Mouse (Mus musculus) kidney, postnatal 0 days (tissue): Measurements from ENCODE around the gene Pagr1b. TPM values are rescaled to one million over a fixed set of nuclear protein-coding genes. Genes with fewer than 3 reads are reported as not detected.

Source experiments
- ATAC-seq: fragments of 200-750 bp; cut with Nextera tagmentation; replicated peaks from 2 replicates; pipeline ENCODE4 v1.8.0; 2017; ENCODE audit warnings: low read depth, moderate number of reproducible peaks, moderate TSS enrichment, moderate library complexity; ENCODE audit not compliant: low FRiP score
- DNase-seq: peaks from one replicate; pipeline ENCODE4 v3.0.0-alpha.2; 2016; ENCODE audit warnings: low spot score
- H3K27ac ChIP-seq: fragments of 300-500 bp; sonication (generic); 2 replicates; pipeline ENCODE4 v1.5.1; 2014; ENCODE audit warnings: mild to moderate bottlenecking
- H3K27me3 ChIP-seq: fragments of 300-500 bp; sonication (generic); 2 replicates; pipeline ENCODE4 v1.6.1; 2014; ENCODE audit warnings: low read length, mixed read lengths; ENCODE audit not compliant: insufficient read depth
- H3K36me3 ChIP-seq: fragments of 300-500 bp; sonication (generic); 2 replicates; pipeline ENCODE4 v1.6.1; 2014; ENCODE audit warnings: low read length, mixed read lengths; ENCODE audit not compliant: insufficient read depth
- H3K4me1 ChIP-seq: fragments of 300-500 bp; sonication (generic); replicated peaks from 2 replicates; pipeline ENCODE4 v1.6.1; 2014; ENCODE audit warnings: antibody characterized with exemption, low read length, mixed read lengths; ENCODE audit not compliant: insufficient read depth
- H3K4me2 ChIP-seq: fragments of 300-500 bp; sonication (generic); 2 replicates; pipeline ENCODE4 v1.6.1; 2014; ENCODE audit warnings: mild to moderate bottlenecking, low read length, moderate library complexity, mixed read lengths
- H3K4me3 ChIP-seq: fragments of 300-500 bp; sonication (generic); replicated peaks from 2 replicates; pipeline ENCODE4 v1.5.1; 2014; ENCODE audit warnings: low read depth, low read length
- H3K9ac ChIP-seq: fragments of 300-500 bp; sonication (generic); 2 replicates; pipeline ENCODE4 v1.6.1; 2014; ENCODE audit warnings: low read depth, low read length
- H3K9me3 ChIP-seq: fragments of 300-500 bp; sonication (generic); replicated peaks from 2 replicates; pipeline ENCODE4 v1.6.1; 2016; ENCODE audit warnings: low read length, inconsistent platforms, mixed read lengths
- CTCF ChIP-seq: IDR thresholded peaks from 2 replicates; pipeline ENCODE4 v1.5.1; 2016; ENCODE audit warnings: antibody characterized with exemption, low read depth, mild to moderate bottlenecking, moderate library complexity
- WGBS: fragments of 180-500 bp; shearing (Covaris S2); extraction: QIAGEN DNeasy Blood & Tissue Kit; methylation state at CpG from one replicate; pipeline ENCODE4 v1.1.7; 2014; 5-methylcytosine and 5-hydroxymethylcytosine counted together
- polyA plus RNA-seq: library from polyadenylated mRNA; unstranded; fragments of >200 nt; fragmentation: Nextera tagmentation; extraction: Ambion mirVana; gene quantifications from 2 replicates; pipeline ENCODE4 v1.2.1, GENCODE M21; 2015

Gene Pagr1b
- polyA plus RNA-seq, 1 experiment from 2014 or later: 0.21 TPM

- 75% methylated on average over 8 of the region's 8 CpGs for WGBS
- no peaks in the 10 kb centered on the region for H3K9me3 ChIP-seq
- DNase-seq (no peak), ATAC-seq (no peak)
- no peak for TF ChIP-seq CTCF
- no peaks in the 10 kb centered on the region for H3K4me1 ChIP-seq
- H3K4me2 ChIP-seq: no peak overlapping the region
- H3K9ac ChIP-seq: no peak overlapping the region
- no peaks in the 10 kb centered on the region for H3K27me3 ChIP-seq
- H3K4me3 ChIP-seq: no peak overlapping the region
- no peak overlapping the region for H3K27ac ChIP-seq
- peaks cover 8% of the 10 kb centered on the region; the same call in 1 of the 2 replicates for H3K36me3 ChIP-seq
These were observed 27.5 kb downstream of the Pagr1b start for GRCm38 (mm10) chr7:126988816-126989215.

- 41% methylated on average over 9 of the region's 9 CpGs for WGBS
- H3K36me3 ChIP-seq: 0 out of 2 replicates have a peak, but pooled peaks cover 3% of the 10 kb centered on the region
- no peaks in the 10 kb centered on the region for H3K9me3 ChIP-seq
- H3K4me3 ChIP-seq: no peak overlapping the region
- no peaks in the 10 kb centered on the region for H3K27me3 ChIP-seq
- H3K4me2 ChIP-seq: no peak overlapping the region
- TF ChIP-seq CTCF: peak; percentile 79
- H3K9ac ChIP-seq: no peak overlapping the region
- DNase-seq (peak; percentile 61), ATAC-seq (peak; percentile 76; the same call in 1 of the 2 replicates)
- H3K27ac ChIP-seq: no peak overlapping the region
- H3K4me1 ChIP-seq: no peaks in the 10 kb centered on the region
These were observed 30.0 kb downstream of the Pagr1b start for GRCm38 (mm10) chr7:126986319-126986718.

- H3K4me3 ChIP-seq: no peak overlapping the region
- WGBS: 29% methylated on average over 10 of the region's 10 CpGs
- ATAC-seq (no peak), DNase-seq (no peak)
- no peaks in the 10 kb centered on the region for H3K9me3 ChIP-seq
- no peak overlapping the region for H3K9ac ChIP-seq
- no peak overlapping the region for H3K27ac ChIP-seq
- no peak overlapping the region for H3K4me2 ChIP-seq
- no peak for TF ChIP-seq CTCF
- H3K27me3 ChIP-seq: no peaks in the 10 kb centered on the region
- H3K4me1 ChIP-seq: no peaks in the 10 kb centered on the region
- peaks cover 6% of the 10 kb centered on the region; the same call in 1 of the 2 replicates for H3K36me3 ChIP-seq
These were observed 31.4 kb downstream of the Pagr1b start for GRCm38 (mm10) chr7:126984667-126985444.

- Histone ChIP-seq H3K27me3 (no peaks in the 10 kb centered on the region), H3K9ac (no peak overlapping the region), H3K27ac (no peak overlapping the region), H3K4me2 (no peak overlapping the region), H3K36me3 (peaks cover 19% of the 10 kb centered on the region), H3K9me3 (no peaks in the 10 kb centered on the region), H3K4me1 (no peaks in the 10 kb centered on the region), H3K4me3 (no peak overlapping the region)
- WGBS: 64% methylated on average over 7 of the region's 7 CpGs
- DNase-seq (no peak), ATAC-seq (no peak)
- no peak for TF ChIP-seq CTCF
These were observed 33.2 kb downstream of the Pagr1b start for GRCm38 (mm10) chr7:126983113-126983512.

GRCm38 (mm10) chr7:126982054-126982453 is 34.2 kb downstream of the Pagr1b start:
- Histone ChIP-seq H3K9ac (no peak overlapping the region), H3K27me3 (no peaks in the 10 kb centered on the region), H3K9me3 (no peaks in the 10 kb centered on the region), H3K36me3 (peaks cover 20% of the 10 kb centered on the region), H3K4me3 (no peak overlapping the region), H3K27ac (no peak overlapping the region), H3K4me2 (no peak overlapping the region), H3K4me1 (0 out of 2 replicates have a peak, but pooled peaks cover 4% of the 10 kb centered on the region)
- WGBS: 88% methylated on average over 4 of the region's 4 CpGs
- no peak for DNase-seq
- no peak for TF ChIP-seq CTCF
- no peak for ATAC-seq

DNA sequence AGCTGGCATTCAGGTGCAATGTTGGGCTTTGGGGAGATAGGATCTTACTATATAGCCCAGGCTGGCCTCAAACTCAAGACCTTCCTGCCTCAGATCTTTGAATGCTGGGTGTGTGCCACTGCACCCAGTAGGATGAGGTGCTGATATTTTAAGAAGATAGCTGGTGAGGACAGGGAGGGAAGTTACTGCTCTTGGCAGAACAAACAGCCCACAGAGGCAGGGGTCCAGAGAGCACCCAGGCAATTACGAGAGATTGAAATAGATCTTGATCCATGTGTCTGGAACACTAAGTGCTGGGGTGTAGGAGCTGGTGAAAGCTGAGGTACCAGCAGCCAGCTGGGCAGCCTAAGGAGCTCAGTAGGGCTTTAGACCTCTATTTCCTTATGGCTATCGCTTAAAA is 34.7 kb downstream of the Pagr1b start:
- DNase-seq (no peak), ATAC-seq (no peak)
- H3K4me2 ChIP-seq: no peak overlapping the region
- H3K9ac ChIP-seq: no peak overlapping the region
- no peaks in the 10 kb centered on the region for H3K27me3 ChIP-seq
- 0 out of 2 replicates have a peak, but pooled peaks cover 4% of the 10 kb centered on the region for H3K4me1 ChIP-seq
- H3K27ac ChIP-seq: no peak overlapping the region
- no peak overlapping the region for H3K4me3 ChIP-seq
- H3K9me3 ChIP-seq: no peaks in the 10 kb centered on the region
- WGBS: 90% methylated on average over 2 of the region's 2 CpGs
- peaks cover 20% of the 10 kb centered on the region for H3K36me3 ChIP-seq
- TF ChIP-seq CTCF: no peak
